Mouse (Mus musculus) right cerebral cortex, postnatal 25 days (tissue): ENCODE results near the gene AI597479.
A peak's percentile ranks its signal among the peaks of the same experiment; 100 is the strongest.

Experiments used
- DNase-seq: peaks from one replicate; pipeline ENCODE4 v3.0.0; 2022

The AI597479 gene

DNA sequence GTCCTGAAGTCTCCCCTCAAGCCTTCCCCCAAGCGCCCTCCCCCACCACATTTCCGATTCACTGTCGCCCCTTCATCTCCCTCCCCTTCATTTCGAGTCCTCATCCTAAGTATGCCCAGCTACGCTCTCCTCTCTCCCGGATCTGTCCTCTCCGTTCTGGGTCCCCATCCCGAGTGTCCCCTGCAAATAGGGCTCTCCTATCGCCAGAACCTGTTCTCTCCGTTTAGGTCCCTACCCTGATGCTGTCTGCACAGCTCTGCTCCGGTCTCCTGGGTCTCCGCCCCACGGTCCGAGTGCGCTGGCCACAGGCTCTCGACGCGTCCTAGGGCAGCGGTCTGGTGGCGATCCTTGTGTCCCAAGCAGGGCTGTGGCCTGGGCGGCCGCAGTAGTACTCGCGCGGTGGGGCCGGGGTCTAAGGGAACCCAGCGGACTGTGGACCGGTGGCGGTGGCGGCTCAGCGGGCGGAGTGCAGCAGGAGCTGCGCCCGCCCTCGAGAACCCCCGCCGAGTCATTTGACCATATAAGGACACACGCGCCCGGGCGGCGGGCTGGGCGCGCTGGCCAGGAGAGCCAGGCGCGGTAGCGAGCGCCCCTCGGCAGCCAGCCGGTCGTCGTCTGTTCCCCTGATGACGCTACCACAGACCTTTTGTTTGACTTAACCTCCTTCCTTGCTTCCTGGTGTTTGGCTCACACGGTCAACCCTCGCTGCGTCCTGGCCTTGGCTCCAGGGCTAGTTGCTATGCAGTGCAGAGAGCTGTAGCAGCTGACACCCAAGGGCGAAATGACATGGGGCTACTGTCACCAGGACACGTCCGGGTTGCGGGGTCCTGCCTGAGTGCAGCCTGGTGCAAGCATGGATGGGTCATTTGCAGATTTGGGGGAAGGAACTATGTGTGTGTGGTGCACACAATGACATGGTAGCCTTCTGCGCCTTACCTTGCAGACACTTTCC lies 65.2 kb downstream of the AI597479 start:
- peak; percentile 82 for DNase-seq

DNA sequence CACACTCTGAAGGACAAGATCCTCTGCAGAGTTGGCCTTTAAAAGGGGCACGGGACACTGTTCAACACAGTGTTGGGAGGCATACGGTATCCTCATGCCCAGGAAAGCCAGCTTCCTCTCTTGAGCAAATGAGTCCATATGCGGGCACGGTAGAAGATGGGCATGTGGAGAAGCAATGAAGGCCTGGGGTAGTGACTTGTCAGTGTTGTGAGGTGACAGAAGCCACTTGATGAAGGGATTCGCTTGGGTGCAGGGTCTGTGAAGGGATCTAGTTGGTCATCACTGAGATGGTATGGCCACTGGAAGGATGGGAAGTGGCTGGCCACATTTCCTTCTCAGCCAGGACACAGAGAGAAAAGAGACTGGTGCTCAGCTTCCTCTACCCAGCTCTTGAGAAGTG lies 66.1 kb downstream of the AI597479 start:
- DNase-seq = no peak
